Mouse (Mus musculus): ENCODE measurements around the gene C5ar1.

DNA sequence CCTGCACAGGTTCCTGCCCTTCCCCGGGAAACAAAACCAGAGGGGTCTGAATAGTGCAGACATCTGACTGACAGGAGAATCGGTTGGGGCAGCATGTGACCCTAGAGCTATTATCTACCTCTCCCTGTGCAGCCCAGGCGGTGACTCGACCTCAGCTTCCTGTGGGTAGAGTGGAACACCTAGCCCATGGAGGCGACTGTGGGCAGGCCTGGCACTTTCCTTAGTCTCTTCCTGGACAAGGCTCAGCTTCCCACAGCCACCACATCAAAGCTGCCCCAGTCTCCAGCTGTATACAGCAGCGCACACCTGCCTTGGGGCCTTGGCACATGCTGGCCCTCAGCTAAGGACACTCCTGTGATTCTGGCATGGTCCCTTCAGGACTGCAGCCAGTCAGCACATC is 58.2 kb downstream of the C5ar1 start:
- TF ChIP-seq CTCF (IDR thresholded peaks at IDR 0.05; ENCODE audit: low read depth, low read length) (no peak), POLR2A (IDR thresholded peaks at IDR 0.05; ENCODE audit: insufficient read depth, low read length) (no peak), EP300 (IDR thresholded peaks at IDR 0.05; ENCODE audit: insufficient read depth, low read depth, low read length) (no peak)

Measured in ES-Bruce4 (cell line).